Mouse (Mus musculus) kidney, adult 8-10 months (tissue): ENCODE results near the gene Fcrla.

Experiments used
- DNase-seq, 2 experiments: peaks; one replicate each; pipeline ENCODE4 v3.0.0; 2022

Gene Fcrla

GRCm38 (mm10) chr1:170884978-170885561 lies 42.3 kb downstream of the Fcrla start, which contains the start of the genes Gm26620 and Dusp12:
TSS of gene Gm26620 (plus strand) at chr1:170885065.
TSS of gene Dusp12 (minus strand) at chr1:170885540.
- DNase-seq: peak; percentile 86 to 88

DNA sequence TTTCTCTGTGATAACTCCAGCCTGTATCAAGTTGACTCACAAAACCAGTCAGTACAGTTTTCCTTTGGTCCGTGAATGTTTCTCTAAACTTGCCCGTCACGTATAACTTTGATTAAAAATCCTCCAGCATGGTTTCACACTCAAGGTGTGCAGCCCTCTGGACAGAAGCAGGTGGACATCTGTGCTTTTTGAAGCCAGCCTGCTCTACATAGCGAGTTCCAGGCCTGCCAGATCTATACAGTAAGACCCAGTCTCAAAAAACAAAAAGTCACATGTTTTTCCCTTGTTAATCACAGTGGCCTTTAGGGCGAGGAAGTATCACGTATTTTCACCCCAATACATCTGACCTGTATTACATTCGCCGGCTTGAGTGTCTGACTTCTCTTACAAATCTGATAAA lies 43.0 kb downstream of the Fcrla start:
- DNase-seq: no peak

DNA sequence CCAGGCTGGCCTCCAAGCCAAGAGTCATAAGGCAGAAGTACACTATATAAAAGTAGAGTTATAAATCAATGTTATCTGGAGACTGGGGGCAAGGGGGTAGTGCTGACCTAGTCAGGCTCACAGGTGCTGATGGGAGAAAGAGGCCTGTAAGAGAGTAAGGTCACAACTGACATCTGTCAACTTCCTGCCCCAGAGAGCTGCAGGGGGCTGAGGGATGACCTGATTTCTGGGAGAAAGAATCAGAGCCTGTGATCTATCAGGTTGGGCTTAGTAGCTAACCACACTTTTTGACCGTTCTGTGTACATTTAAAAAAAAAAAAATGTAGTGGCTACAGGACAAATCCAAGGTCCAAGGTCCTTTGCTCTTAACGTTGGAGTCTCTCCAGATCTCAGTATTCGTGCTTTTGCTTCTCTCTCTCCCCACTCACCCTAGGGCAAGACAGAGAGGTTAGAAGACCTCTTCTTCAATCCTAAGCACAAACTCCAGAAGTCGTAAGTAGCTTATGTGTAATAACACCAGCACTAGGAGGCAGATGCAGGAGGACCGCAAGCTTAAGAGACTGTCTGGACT lies 44.4 kb downstream of the Fcrla start:
- DNase-seq: peak in 1 of 2 experiments; percentile 59

GRCm38 (mm10) chr1:170876906-170877305 lies 50.5 kb downstream of the Fcrla start:
- DNase-seq: no peak

DNA sequence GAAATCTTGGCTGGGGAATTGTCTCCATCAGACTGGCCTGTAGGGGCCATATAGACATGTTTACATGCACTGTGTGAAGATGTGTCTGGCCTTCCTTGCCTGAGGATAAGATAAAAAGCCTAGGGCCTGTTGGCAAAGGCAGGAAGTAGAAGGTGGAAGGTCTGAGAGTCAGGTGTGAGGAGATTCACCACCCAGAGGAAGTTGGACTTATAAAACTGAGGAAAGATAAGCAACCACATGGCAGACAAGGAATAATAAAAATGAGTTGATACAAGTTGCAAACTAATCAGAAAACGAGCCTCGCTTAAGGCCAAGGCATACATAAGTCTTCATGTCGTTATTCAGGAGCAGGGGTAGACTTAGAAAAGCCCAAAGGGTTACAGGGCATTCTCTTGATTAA lies 51.7 kb downstream of the Fcrla start:
- no peak for DNase-seq

- no peak for DNase-seq
Observed at GRCm38 (mm10) chr1:170871961-170872360, 55.4 kb downstream of the Fcrla start.

DNA sequence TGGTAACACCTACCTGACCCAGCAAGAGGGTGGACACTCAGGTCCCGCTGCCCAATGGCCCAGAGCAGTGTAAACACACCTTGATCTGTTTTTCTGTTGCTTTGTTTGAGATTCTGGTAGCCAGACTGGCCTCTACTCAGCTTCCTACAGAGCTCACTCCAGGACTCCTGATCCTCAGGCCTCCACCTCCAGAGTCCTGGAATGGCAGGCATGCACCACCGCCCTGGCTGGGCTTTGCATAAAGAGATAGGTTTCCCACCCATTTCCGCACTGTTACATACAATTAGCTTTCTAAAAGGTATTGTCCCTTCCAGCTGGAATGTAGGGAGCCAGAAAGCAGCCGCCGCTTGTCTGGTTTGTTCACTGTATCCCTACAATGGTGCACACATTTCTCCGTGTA lies 56.0 kb downstream of the Fcrla start:
- DNase-seq: no peak

GRCm38 (mm10) chr1:170868905-170869283 lies 58.5 kb downstream of the Fcrla start:
- DNase-seq: no peak

GRCm38 (mm10) chr1:170868107-170868904 lies 59.1 kb downstream of the Fcrla start:
- peak; percentile 81 to 84 for DNase-seq

GRCm38 (mm10) chr1:170867691-170868105 lies 59.7 kb downstream of the Fcrla start, which contains the start of gene Atf6:
TSS of gene Atf6 (minus strand) at chr1:170867771.
- DNase-seq: peak; percentile 95 to 97
